Mouse (Mus musculus): ENCODE measurements around the gene Rassf4. TPM values are rescaled to one million over a fixed set of nuclear protein-coding genes. Genes with fewer than 3 reads are reported as not detected.

Gene Rassf4
- polyA plus RNA-seq, 1 experiment from 2014 or later = 8.0 TPM

Small RNAs within 50 kb of the gene (microRNA-seq; reads per million reads assigned to microRNA genes)
- gene Mir7043 = not detected

Other genes with a start within 250 kb of the Rassf4 start
- 2.3 and 2.4 TPM in 2 replicates for gene Alox5, start 212.8 kb downstream of the Rassf4 start, polyA plus RNA-seq (2014; fragmentation: Nextera tagmentation; extraction: Ambion mirVana)
- gene Olfr211, start 184.9 kb downstream of the Rassf4 start, polyA plus RNA-seq (2014; fragmentation: Nextera tagmentation; extraction: Ambion mirVana) = not detected in 2 replicates
- not detected in 2 replicates for gene Olfr212, start 167.4 kb downstream of the Rassf4 start, polyA plus RNA-seq (2014; fragmentation: Nextera tagmentation; extraction: Ambion mirVana)
- gene Olfr213, start 135.5 kb downstream of the Rassf4 start, polyA plus RNA-seq (2014; fragmentation: Nextera tagmentation; extraction: Ambion mirVana) = not detected in 2 replicates
- gene Gm5580, start 122.8 kb downstream of the Rassf4 start, polyA plus RNA-seq (2014; fragmentation: Nextera tagmentation; extraction: Ambion mirVana) = 0.28 and 0.32 TPM in 2 replicates
- not detected in 2 replicates for gene Olfr214, start 119.7 kb downstream of the Rassf4 start, polyA plus RNA-seq (2014; fragmentation: Nextera tagmentation; extraction: Ambion mirVana)
- gene Olfr215, start 89.8 kb downstream of the Rassf4 start, polyA plus RNA-seq (2014; fragmentation: Nextera tagmentation; extraction: Ambion mirVana) = not detected in 2 replicates
- gene Zfp422, start 45.0 kb downstream of the Rassf4 start, polyA plus RNA-seq (2014; fragmentation: Nextera tagmentation; extraction: Ambion mirVana) = 83.6 and 86.5 TPM in 2 replicates
- 40.6 and 45.7 TPM in 2 replicates for gene Depp1, start 23.3 kb downstream of the Rassf4 start, polyA plus RNA-seq (2014; fragmentation: Nextera tagmentation; extraction: Ambion mirVana)
- gene Tmem72, start 43.0 kb upstream of the Rassf4 start, polyA plus RNA-seq (2014; fragmentation: Nextera tagmentation; extraction: Ambion mirVana) = 0.07 and 0.09 TPM in 2 replicates